Mouse (Mus musculus): ENCODE results near the gene Ccl22. TPM values are rescaled to one million over a fixed set of nuclear protein-coding genes. Genes with fewer than 3 reads are reported as not detected.

Ccl22 gene
- polyA plus RNA-seq, 1 experiment = not detected

GRCm38 (mm10) chr8:94705581-94706245 is 39.7 kb upstream of the Ccl22 start:
- Histone ChIP-seq H3K4me2 (ENCODE audit: low read depth) (no peak overlapping the region), H3K79me2 (ENCODE audit: control insufficient read depth, insufficient read depth) (no peaks in the 10 kb centered on the region), H3ac (ENCODE audit: control insufficient read depth, insufficient read length) (no peak overlapping the region), H3K4me3 (no peak overlapping the region), H3K36me3 (ENCODE audit: control insufficient read depth, insufficient read depth) (no peaks in the 10 kb centered on the region), H3K27me3 (ENCODE audit: control insufficient read depth, insufficient read depth, insufficient read length) (no peaks in the 10 kb centered on the region)
- TF ChIP-seq MYOG (IDR thresholded peaks at IDR 0.05; ENCODE audit: control insufficient read depth in 1 of 3, insufficient read depth in 1 of 3, insufficient read length in 2 of 3, low read depth in 2 of 3) (peak in 2 of 3 experiments; percentile 7 to 15), CEBPB (IDR thresholded peaks at IDR 0.05; ENCODE audit: insufficient read depth, poor library complexity, severe bottlenecking) (no peak), SRF (IDR thresholded peaks at IDR 0.05; ENCODE audit: control insufficient read depth, insufficient read length, low read depth) (no peak), TCF3 (IDR thresholded peaks at IDR 0.05; ENCODE audit: insufficient read length, low read depth) (no peak), POLR2A (IDR thresholded peaks at IDR 0.05; ENCODE audit: insufficient read length, low read depth) (no peak), POLR2AphosphoS2 (IDR thresholded peaks at IDR 0.05; ENCODE audit: insufficient read length, low read depth) (no peak), MAX (IDR thresholded peaks at IDR 0.05; ENCODE audit: low read depth) (no peak), TCF12 (IDR thresholded peaks at IDR 0.05; ENCODE audit: insufficient read depth, poor library complexity, severe bottlenecking) (no peak), MYOD1 (IDR thresholded peaks at IDR 0.05; ENCODE audit: control insufficient read depth in 1 of 3, insufficient read length in 2 of 3, low read depth in 2 of 3) (peak in 1 of 3 experiments; percentile 8), USF1 (IDR thresholded peaks at IDR 0.05; ENCODE audit: low read depth) (no peak), E2F4 (IDR thresholded peaks at IDR 0.05; ENCODE audit: insufficient read depth) (no peak)

DNA sequence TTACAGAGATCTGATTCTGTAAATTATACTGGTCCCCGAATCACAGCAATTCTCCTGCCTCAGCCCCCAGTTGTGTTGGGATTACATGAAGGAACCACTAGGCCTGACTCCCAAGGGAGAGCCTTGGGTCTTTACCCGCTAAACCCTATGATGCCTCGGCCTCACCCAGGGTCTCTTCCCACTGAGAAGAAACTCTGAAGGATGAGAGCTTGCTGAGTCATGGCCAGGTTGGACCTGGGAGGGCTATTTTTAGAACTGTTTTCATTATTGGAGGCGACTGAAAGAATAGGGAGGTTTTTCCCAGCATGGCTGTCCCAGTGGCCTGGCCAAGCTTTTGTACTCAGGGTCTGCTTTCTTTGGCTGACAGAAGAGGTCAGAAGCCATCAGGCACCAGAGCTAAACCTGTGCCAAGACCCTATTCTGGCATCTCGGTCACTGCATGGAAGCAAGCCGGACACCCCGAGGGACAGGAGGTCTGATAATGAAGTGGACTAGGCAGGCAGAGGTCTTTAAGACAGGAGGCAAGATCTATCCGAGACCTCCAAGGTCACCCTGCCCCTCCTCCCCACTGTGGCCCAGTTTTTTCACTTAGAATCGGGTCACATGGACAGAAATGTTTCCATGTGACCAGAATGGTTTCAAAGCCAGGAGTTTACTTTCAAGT is 38.5 kb upstream of the Ccl22 start:
- Histone ChIP-seq H3K4me3 (no peak overlapping the region), H3ac (ENCODE audit: control insufficient read depth, insufficient read length) (no peak overlapping the region), H3K36me3 (ENCODE audit: control insufficient read depth, insufficient read depth) (no peaks in the 10 kb centered on the region), H3K4me2 (ENCODE audit: low read depth) (no peak overlapping the region), H3K27me3 (ENCODE audit: control insufficient read depth, insufficient read depth, insufficient read length) (no peaks in the 10 kb centered on the region), H3K79me2 (ENCODE audit: control insufficient read depth, insufficient read depth) (no peaks in the 10 kb centered on the region)
- TF ChIP-seq USF1 (IDR thresholded peaks at IDR 0.05; ENCODE audit: low read depth) (no peak), REST (IDR thresholded peaks at IDR 0.05; ENCODE audit: insufficient read depth, insufficient read length) (no peak)

GRCm38 (mm10) chr8:94710336-94710735 is 35.1 kb upstream of the Ccl22 start:
- Histone ChIP-seq H3K4me2 (ENCODE audit: low read depth) (no peak overlapping the region), H3K79me2 (ENCODE audit: control insufficient read depth, insufficient read depth) (no peaks in the 10 kb centered on the region), H3ac (ENCODE audit: control insufficient read depth, insufficient read length) (no peak overlapping the region), H3K27me3 (ENCODE audit: control insufficient read depth, insufficient read depth, insufficient read length) (no peaks in the 10 kb centered on the region), H3K4me3 (no peak overlapping the region), H3K36me3 (ENCODE audit: control insufficient read depth, insufficient read depth) (no peaks in the 10 kb centered on the region)
- TF ChIP-seq REST (IDR thresholded peaks at IDR 0.05; ENCODE audit: insufficient read depth, insufficient read length) (no peak), TCF3 (IDR thresholded peaks at IDR 0.05; ENCODE audit: insufficient read length, low read depth) (no peak), POLR2AphosphoS2 (IDR thresholded peaks at IDR 0.05; ENCODE audit: insufficient read length, low read depth) (no peak), MYOD1 (IDR thresholded peaks at IDR 0.05; ENCODE audit: control insufficient read depth in 1 of 3, insufficient read length in 2 of 3, low read depth in 2 of 3) (no peak), POLR2A (IDR thresholded peaks at IDR 0.05; ENCODE audit: insufficient read length, low read depth) (no peak), CEBPB (IDR thresholded peaks at IDR 0.05; ENCODE audit: insufficient read depth, poor library complexity, severe bottlenecking) (no peak), SRF (IDR thresholded peaks at IDR 0.05; ENCODE audit: control insufficient read depth, insufficient read length, low read depth) (no peak), MYOG (IDR thresholded peaks at IDR 0.05; ENCODE audit: control insufficient read depth in 1 of 3, insufficient read depth in 1 of 3, insufficient read length in 2 of 3, low read depth in 2 of 3) (no peak), TCF12 (IDR thresholded peaks at IDR 0.05; ENCODE audit: insufficient read depth, poor library complexity, severe bottlenecking) (no peak), MAX (IDR thresholded peaks at IDR 0.05; ENCODE audit: low read depth) (no peak), USF1 (IDR thresholded peaks at IDR 0.05; ENCODE audit: low read depth) (no peak), E2F4 (IDR thresholded peaks at IDR 0.05; ENCODE audit: insufficient read depth) (no peak)

- TF ChIP-seq E2F4 (IDR thresholded peaks at IDR 0.05; ENCODE audit: insufficient read depth) (no peak), SRF (IDR thresholded peaks at IDR 0.05; ENCODE audit: control insufficient read depth, insufficient read length, low read depth) (peak; percentile 74)
- Histone ChIP-seq H3K79me2 (ENCODE audit: control insufficient read depth, insufficient read depth) (no peaks in the 10 kb centered on the region), H3K4me2 (ENCODE audit: low read depth) (peak overlapping the region; percentile 64), H3ac (ENCODE audit: control insufficient read depth, insufficient read length) (no peak overlapping the region), H3K27me3 (ENCODE audit: control insufficient read depth, insufficient read depth, insufficient read length) (no peaks in the 10 kb centered on the region), H3K4me3 (no peak overlapping the region), H3K36me3 (ENCODE audit: control insufficient read depth, insufficient read depth) (no peaks in the 10 kb centered on the region)
Observed at GRCm38 (mm10) chr8:94711160-94711718, 34.2 kb upstream of the Ccl22 start.

GRCm38 (mm10) chr8:94714556-94714955 is 30.8 kb upstream of the Ccl22 start:
- Histone ChIP-seq H3K79me2 (ENCODE audit: control insufficient read depth, insufficient read depth) (no peaks in the 10 kb centered on the region), H3K36me3 (ENCODE audit: control insufficient read depth, insufficient read depth) (no peaks in the 10 kb centered on the region), H3K4me2 (ENCODE audit: low read depth) (peak overlapping the region; percentile 46), H3ac (ENCODE audit: control insufficient read depth, insufficient read length) (no peak overlapping the region), H3K27me3 (ENCODE audit: control insufficient read depth, insufficient read depth, insufficient read length) (no peaks in the 10 kb centered on the region), H3K4me3 (no peak overlapping the region)
- TF ChIP-seq TCF3 (IDR thresholded peaks at IDR 0.05; ENCODE audit: insufficient read length, low read depth) (no peak), MYOD1 (IDR thresholded peaks at IDR 0.05; ENCODE audit: control insufficient read depth in 1 of 3, insufficient read length in 2 of 3, low read depth in 2 of 3) (no peak), REST (IDR thresholded peaks at IDR 0.05; ENCODE audit: insufficient read depth, insufficient read length) (no peak), TCF12 (IDR thresholded peaks at IDR 0.05; ENCODE audit: insufficient read depth, poor library complexity, severe bottlenecking) (no peak)
